Comparison of ENCODE assay signal across 8 mouse cellular contexts in genomic region chr8:44934416-44934815, GRCm38 (mm10). TPM values are rescaled to one million over a fixed set of nuclear protein-coding genes. Genes with fewer than 3 reads are reported as not detected.
DNase-seq lines count a peak whose midpoint lies in the region; ATAC-seq and TF ChIP-seq lines count a peak whose summit lies in the region.

No protein-coding gene starts in this region.

- H3K9ac ChIP-seq in liver, adult 2 months (ENCODE audit: low read depth, low read length) = no peak overlapping the region
- peak overlapping the region; percentile 81 for H3K9ac ChIP-seq in forebrain, embryonic 11.5 days (ENCODE audit: low read length)
- peak overlapping the region; percentile 75 for H3K9ac ChIP-seq in limb, embryonic 12.5 days (replicated peaks)
- H3K9ac ChIP-seq in neural tube, embryonic 15.5 days (replicated peaks) = peak overlapping the region; percentile 57

- ATAC-seq in forebrain, embryonic 11.5 days (replicated peaks; ENCODE audit: low FRiP score) = no peak
- ATAC-seq in limb, embryonic 12.5 days (ENCODE audit: insufficient number of reproducible peaks, insufficient read depth, low FRiP score, low TSS enrichment, low read depth) = no peak
- ATAC-seq in neural tube, embryonic 15.5 days (ENCODE audit: low FRiP score) = no peak

- no peaks in the 10 kb centered on the region for H3K27me3 ChIP-seq in liver, adult 2 months (ENCODE audit: control insufficient read depth, insufficient read depth, low read length)
- H3K27me3 ChIP-seq in forebrain, embryonic 11.5 days (ENCODE audit: control insufficient read depth, insufficient read depth, low read length) = no peaks in the 10 kb centered on the region
- H3K27me3 ChIP-seq in limb, embryonic 12.5 days = peaks cover 7% of the 10 kb centered on the region
- H3K27me3 ChIP-seq in neural tube, embryonic 15.5 days (replicated peaks) = no peaks in the 10 kb centered on the region

- H3K36me3 ChIP-seq in liver, adult 2 months (ENCODE audit: control insufficient read depth, insufficient read depth, low read length) = no peaks in the 10 kb centered on the region
- H3K36me3 ChIP-seq in forebrain, embryonic 11.5 days (ENCODE audit: control insufficient read depth, insufficient read depth, low read length) = no peaks in the 10 kb centered on the region
- no peaks in the 10 kb centered on the region for H3K36me3 ChIP-seq in limb, embryonic 12.5 days
- no peaks in the 10 kb centered on the region for H3K36me3 ChIP-seq in neural tube, embryonic 15.5 days

- peak overlapping the region; percentile 72 for H3K4me2 ChIP-seq in forebrain, embryonic 11.5 days (ENCODE audit: low read depth, low read length, severe bottlenecking)
- peak overlapping the region; percentile 70 for H3K4me2 ChIP-seq in limb, embryonic 12.5 days
- H3K4me2 ChIP-seq in neural tube, embryonic 15.5 days = peak overlapping the region; percentile 95

- peak overlapping the region; percentile 52; the same call in 1 of the 2 replicates for H3K4me3 ChIP-seq in liver, adult 2 months (ENCODE audit: insufficient read depth, low read depth, low read length)
- peak overlapping the region; percentile 73 for H3K4me3 ChIP-seq in forebrain, embryonic 11.5 days (ENCODE audit: low read depth, low read length)
- peak overlapping the region; percentile 78 for H3K4me3 ChIP-seq in limb, embryonic 12.5 days (replicated peaks)
- peak overlapping the region; percentile 81 for H3K4me3 ChIP-seq in neural tube, embryonic 15.5 days (replicated peaks)

- H3K9me3 ChIP-seq in forebrain, embryonic 11.5 days (ENCODE audit: control insufficient read depth, low read length) = no peaks in the 10 kb centered on the region
- H3K9me3 ChIP-seq in limb, embryonic 12.5 days = peaks cover 3% of the 10 kb centered on the region; the same call in 1 of the 2 replicates
- no peaks in the 10 kb centered on the region for H3K9me3 ChIP-seq in neural tube, embryonic 15.5 days (replicated peaks)

- no peak for DNase-seq in liver, adult 2 months (ENCODE audit: extremely low read depth, low read depth, low spot score)
- no peak for DNase-seq in liver
- DNase-seq in forebrain, embryonic 11.5 days (ENCODE audit: low spot score) = no peak
- no peak for DNase-seq in frontal cortex, postnatal 14 days (ENCODE audit: low spot score in 2 of 2)
- DNase-seq in left cerebral cortex, postnatal 14 days (ENCODE audit: low spot score in 2 of 2) = no peak
- DNase-seq in MN1 (ENCODE audit: low spot score) = no peak

- 9% methylated on average over 13 of the region's 13 CpGs for WGBS in liver, adult 2 months
- 2% methylated on average over 13 of the region's 13 CpGs for WGBS in forebrain, embryonic 11.5 days
- WGBS in limb, embryonic 12.5 days = 3% methylated on average over 13 of the region's 13 CpGs
- WGBS in neural tube, embryonic 15.5 days = 3% methylated on average over 13 of the region's 13 CpGs

- no peaks in the 10 kb centered on the region for H3K79me2 ChIP-seq in liver, adult 2 months (ENCODE audit: control insufficient read depth, insufficient read depth, low read length)

- TF ChIP-seq POLR2A in liver, adult 2 months (IDR thresholded peaks at IDR 0.05; ENCODE audit: extremely low read depth, insufficient read depth, low read length) = no peak

- no peak for TF ChIP-seq CTCF in liver, adult 2 months (IDR thresholded peaks at IDR 0.05; ENCODE audit: low read depth, low read length)

- intact Hi-C loops in left cerebral cortex, postnatal 14 days (cut with DNase I) = no loop called here

- peaks cover 3% of the 10 kb centered on the region for H3K4me1 ChIP-seq in liver, adult 2 months (ENCODE audit: control insufficient read depth, insufficient read depth, low read length)
- 0 out of 2 replicates have a peak, but pooled peaks cover 3% of the 10 kb centered on the region for H3K4me1 ChIP-seq in forebrain, embryonic 11.5 days (replicated peaks; ENCODE audit: control insufficient read depth, insufficient read depth, low read length)
- peaks cover under 1% of the 10 kb centered on the region for H3K4me1 ChIP-seq in limb, embryonic 12.5 days (replicated peaks)
- H3K4me1 ChIP-seq in neural tube, embryonic 15.5 days = peaks cover 8% of the 10 kb centered on the region

- no peak overlapping the region for H3K27ac ChIP-seq in liver, adult 2 months (replicated peaks; ENCODE audit: insufficient read depth, low read depth, low read length)
- peak overlapping the region; percentile 87; the same call in 1 of the 2 replicates for H3K27ac ChIP-seq in forebrain, embryonic 11.5 days (ENCODE audit: low read depth, low read length)
- peak overlapping the region; percentile 94; the same call in 1 of the 2 replicates for H3K27ac ChIP-seq in limb, embryonic 12.5 days
- H3K27ac ChIP-seq in neural tube, embryonic 15.5 days (replicated peaks) = peak overlapping the region; percentile 88

RNA-seq across cellular contexts. Expression of gene Fat1, which starts 0.8 kb away (rescaled TPM):
- 8.9 and 11.3 TPM in 2 replicates for total RNA-seq in liver, adult 2 months (2014; rRNA removed)
- 8.7 and 9.6 TPM in 2 replicates for polyA plus RNA-seq in liver, adult 2 months (2012; rRNA removed)
- 35.2 and 35.5 TPM in 2 replicates for polyA plus RNA-seq in forebrain, embryonic 11.5 days (2014; fragmentation: Nextera tagmentation; extraction: Ambion mirVana)
- 23.7 and 24.1 TPM in 2 replicates for polyA plus RNA-seq in limb, embryonic 12.5 days (2016; fragmentation: Nextera tagmentation; extraction: Ambion mirVana)
- 12.3 and 12.5 TPM in 2 replicates for polyA plus RNA-seq in neural tube, embryonic 15.5 days (2015; fragmentation: Nextera tagmentation; extraction: Ambion mirVana)
- total RNA-seq in left cerebral cortex, postnatal 14 days (2021) = 10 to 100 TPM; 34.2 to 37.4 TPM
